Mouse (Mus musculus) stomach, postnatal 0 days (tissue): ENCODE results near the gene C4bp.

ENCODE experiments used
- CTCF ChIP-seq: IDR thresholded peaks from 2 replicates; pipeline ENCODE4 v1.5.1; 2016; ENCODE audit warnings: antibody characterized with exemption, low read depth, mild to moderate bottlenecking, moderate library complexity
- EP300 ChIP-seq: optimal IDR thresholded peaks from 2 replicates; pipeline ENCODE3; 2016; ENCODE audit warnings: antibody characterized with exemption

- TF ChIP-seq CTCF (no peak), EP300 (no peak)
These were observed 17.3 kb downstream of the C4bp start for GRCm38 (mm10) chr1:130644103-130644502.
